Mouse (Mus musculus) limb, embryonic 10.5 days (tissue): ENCODE data around the gene Il21. TPM values are rescaled to one million over a fixed set of nuclear protein-coding genes. Genes with fewer than 3 reads are reported as not detected.

ENCODE experiments used
- DNase-seq: peaks from one replicate; pipeline ENCODE4 v3.0.0-alpha.2; 2017; ENCODE audit warnings: low spot score
- H3K27ac ChIP-seq: fragments of 300-500 bp; sonication (generic); 2 replicates; pipeline ENCODE4 v1.5.1; 2016; ENCODE audit warnings: mild to moderate bottlenecking
- H3K27me3 ChIP-seq: fragments of 300-500 bp; sonication (generic); 2 replicates; pipeline ENCODE4 v1.6.1; 2016; ENCODE audit warnings: low read depth, mild to moderate bottlenecking; ENCODE audit not compliant: poor library complexity, severe bottlenecking
- H3K36me3 ChIP-seq: fragments of 300-500 bp; sonication (generic); 2 replicates; pipeline ENCODE4 v1.6.1; 2016; ENCODE audit warnings: mild to moderate bottlenecking, moderate library complexity
- H3K4me1 ChIP-seq: fragments of 300-500 bp; sonication (generic); 2 replicates; pipeline ENCODE4 v1.6.1; 2016
- H3K4me3 ChIP-seq: fragments of 300-500 bp; sonication (generic); 2 replicates; pipeline ENCODE4 v1.5.1; 2016; ENCODE audit warnings: mild to moderate bottlenecking, moderate library complexity
- H3K9me3 ChIP-seq: fragments of 300-500 bp; sonication (generic); replicated peaks from 2 replicates; pipeline ENCODE4 v1.6.1; 2016; ENCODE audit warnings: mild to moderate bottlenecking
- WGBS: fragments of 180-500 bp; shearing (Covaris S2); methylation state at CpG from one replicate; pipeline ENCODE4 v1.1.7; 2016; 5-methylcytosine and 5-hydroxymethylcytosine counted together
- polyA plus RNA-seq: library from polyadenylated mRNA; unstranded; fragments of >200 nt; fragmentation: Nextera tagmentation; extraction: Ambion mirVana; gene quantifications from 2 replicates; pipeline ENCODE4 v1.2.1, GENCODE M21; 2016

The Il21 gene
- not detected in 2 replicates for polyA plus RNA-seq

DNA sequence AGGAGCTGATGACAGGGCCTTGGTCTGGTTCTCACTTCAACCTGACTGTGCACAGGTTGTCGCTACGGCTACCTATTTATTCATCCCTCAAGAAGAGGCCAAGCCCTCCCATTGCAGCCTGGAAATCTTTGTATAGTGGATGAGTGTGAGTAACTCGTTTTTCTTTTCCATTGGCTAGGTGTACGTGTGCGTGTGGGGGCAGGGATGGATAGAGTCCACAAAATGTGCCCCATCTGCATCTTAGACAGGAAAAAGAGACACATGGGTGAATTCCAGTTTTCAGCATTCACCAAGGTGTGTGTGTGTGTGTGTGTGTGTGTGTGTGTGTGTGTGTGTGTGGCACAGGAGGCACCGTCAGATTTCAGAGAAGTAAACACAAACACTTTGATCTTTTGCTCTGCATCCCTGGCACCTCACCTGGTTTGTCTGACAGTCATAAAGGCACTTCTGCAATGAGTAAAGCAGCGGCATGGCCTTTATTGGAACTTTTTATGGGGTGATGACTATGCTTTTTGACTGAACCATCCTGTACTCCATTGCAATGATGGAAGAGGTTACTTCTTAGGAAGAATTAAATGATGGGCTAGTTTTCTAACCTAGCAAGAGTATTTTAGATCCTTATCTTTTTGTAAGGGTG, at the start of gene Il21:
Il21 (minus strand) TSS at position 51 of the 637 bp plus-strand sequence.
- Histone ChIP-seq H3K27ac (no peak within 1 kb of the TSS), H3K4me3 (no peak within 1 kb of the TSS), H3K27me3 (no peaks in the 10 kb centered on the region), H3K9me3 (no peaks in the 10 kb centered on the region), H3K36me3 (no peaks in the 10 kb centered on the region), H3K4me1 (no peaks in the 10 kb centered on the region)
- 84% methylated on average over 7 of the region's 7 CpGs for WGBS
- DNase-seq: no peak

DNA sequence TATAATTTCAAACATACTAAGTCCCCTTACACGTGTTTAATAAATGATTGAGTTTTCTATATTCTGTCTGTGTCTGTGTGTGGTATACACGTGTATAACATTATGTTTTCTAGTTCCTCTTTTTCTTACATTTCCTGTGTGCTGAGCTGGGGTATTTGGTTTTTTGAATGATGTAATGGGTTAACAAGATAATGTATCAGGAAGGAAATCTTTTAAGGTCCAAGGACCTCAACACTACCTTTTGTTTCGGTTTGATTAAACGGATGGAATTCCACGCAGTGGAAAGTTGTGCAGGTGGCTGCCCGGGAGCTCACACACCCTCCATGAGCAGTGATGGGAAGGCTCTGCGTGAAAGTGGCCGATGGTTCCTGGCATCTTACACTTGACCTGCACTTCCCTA, 48.4 kb upstream of the Il21 start:
- Histone ChIP-seq H3K27me3 (no peaks in the 10 kb centered on the region), H3K27ac (no peak overlapping the region), H3K4me1 (no peaks in the 10 kb centered on the region), H3K36me3 (no peaks in the 10 kb centered on the region), H3K9me3 (no peaks in the 10 kb centered on the region), H3K4me3 (no peak overlapping the region)
- WGBS: 88% methylated on average over 8 of the region's 8 CpGs
- no peak for DNase-seq

DNA sequence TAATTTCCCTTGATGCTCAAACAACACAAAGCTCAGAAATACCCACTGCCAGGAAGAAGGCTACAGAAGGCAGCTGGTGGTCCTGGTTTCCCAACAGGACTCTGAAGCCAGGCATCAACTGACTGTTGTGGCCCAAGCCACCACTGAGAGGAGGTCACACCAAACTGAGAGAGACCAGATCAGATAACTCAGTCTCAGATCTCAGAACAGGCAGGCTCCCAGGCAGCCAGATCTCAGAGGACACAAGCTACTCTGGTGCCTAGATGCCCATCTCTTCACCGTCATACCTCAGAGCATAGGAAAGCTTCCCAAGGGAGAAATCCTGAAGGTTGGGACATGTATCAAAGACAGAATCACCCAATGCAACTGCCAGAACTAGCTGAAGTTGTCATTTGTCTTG, 47.8 kb upstream of the Il21 start:
- H3K36me3 ChIP-seq: no peaks in the 10 kb centered on the region
- no peaks in the 10 kb centered on the region for H3K27me3 ChIP-seq
- 88% methylated on average over 1 of the region's 1 CpGs for WGBS
- H3K27ac ChIP-seq: no peak overlapping the region
- H3K4me3 ChIP-seq: no peak overlapping the region
- H3K4me1 ChIP-seq: no peaks in the 10 kb centered on the region
- no peak for DNase-seq
- H3K9me3 ChIP-seq: no peaks in the 10 kb centered on the region

DNA sequence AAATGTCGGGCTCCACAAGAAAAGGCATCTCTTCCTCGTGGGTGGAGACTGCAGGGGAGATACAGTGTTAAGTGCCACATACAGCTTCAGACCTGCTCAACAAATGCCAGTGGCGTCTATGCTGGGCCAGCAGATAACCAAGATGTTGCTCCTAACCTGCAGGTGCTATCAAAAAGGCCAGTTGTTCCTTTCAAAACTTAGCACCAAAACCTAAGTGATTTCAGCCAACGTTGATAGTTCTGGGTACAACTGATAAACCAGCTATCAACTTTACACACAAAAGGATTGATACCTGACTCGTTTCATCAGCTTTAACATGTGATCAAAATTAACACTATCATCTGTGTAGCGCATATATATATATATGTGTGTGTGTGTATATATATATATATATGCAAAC, 42.2 kb upstream of the Il21 start:
- H3K27ac ChIP-seq: no peak overlapping the region
- WGBS: 85% methylated on average over 6 of the region's 6 CpGs
- H3K27me3 ChIP-seq: no peaks in the 10 kb centered on the region
- H3K4me3 ChIP-seq: no peak overlapping the region
- H3K9me3 ChIP-seq: no peaks in the 10 kb centered on the region
- no peaks in the 10 kb centered on the region for H3K4me1 ChIP-seq
- no peak for DNase-seq
- H3K36me3 ChIP-seq: no peaks in the 10 kb centered on the region

DNA sequence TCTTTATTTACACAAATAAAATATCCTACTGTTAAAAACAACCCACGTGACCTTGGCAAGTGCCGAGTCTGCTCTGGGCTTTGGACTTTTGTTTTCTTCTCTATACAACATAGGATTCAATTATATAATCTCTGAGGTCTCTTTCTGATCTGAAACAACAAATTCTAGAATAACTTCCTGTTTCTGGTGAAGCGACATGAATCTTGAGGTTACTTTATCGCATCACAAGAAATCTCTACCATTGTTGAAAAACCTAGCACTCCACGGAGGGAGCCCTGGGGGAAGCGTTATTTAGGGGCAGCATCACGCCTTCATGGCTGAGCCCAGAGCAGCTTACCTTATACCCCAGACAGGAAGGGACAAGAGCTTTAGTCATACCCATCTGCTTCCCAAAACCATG, 40.7 kb upstream of the Il21 start:
- WGBS: 88% methylated on average over 7 of the region's 7 CpGs
- no peak for DNase-seq
- no peak overlapping the region for H3K4me3 ChIP-seq
- H3K9me3 ChIP-seq: no peaks in the 10 kb centered on the region
- no peaks in the 10 kb centered on the region for H3K36me3 ChIP-seq
- H3K27me3 ChIP-seq: no peaks in the 10 kb centered on the region
- no peak overlapping the region for H3K27ac ChIP-seq
- no peaks in the 10 kb centered on the region for H3K4me1 ChIP-seq

DNA sequence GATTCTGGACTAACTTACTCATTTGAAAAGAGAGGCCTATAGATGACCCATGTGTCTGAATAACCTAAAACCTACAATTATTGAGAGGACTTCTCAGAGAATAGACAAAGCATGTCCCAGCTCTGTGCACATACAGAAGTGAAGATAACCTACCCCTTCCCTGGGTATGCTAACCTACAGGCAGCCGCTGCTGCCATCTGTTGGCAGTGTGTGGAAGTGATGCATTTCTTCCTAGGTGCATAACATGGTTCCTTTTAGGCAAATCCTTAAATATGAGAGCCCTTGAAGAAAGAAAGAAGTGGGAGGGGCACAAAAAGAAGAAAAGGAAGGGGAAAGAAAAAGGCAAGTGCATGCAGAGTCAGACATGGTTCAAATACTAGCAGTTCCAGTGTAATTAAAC, 38.8 kb upstream of the Il21 start:
- Histone ChIP-seq H3K4me1 (no peaks in the 10 kb centered on the region), H3K9me3 (no peaks in the 10 kb centered on the region), H3K27ac (no peak overlapping the region), H3K36me3 (no peaks in the 10 kb centered on the region), H3K27me3 (no peaks in the 10 kb centered on the region), H3K4me3 (no peak overlapping the region)
- DNase-seq: peak; percentile 50
- WGBS: 5% methylated on average over 1 of the region's 1 CpGs

DNA sequence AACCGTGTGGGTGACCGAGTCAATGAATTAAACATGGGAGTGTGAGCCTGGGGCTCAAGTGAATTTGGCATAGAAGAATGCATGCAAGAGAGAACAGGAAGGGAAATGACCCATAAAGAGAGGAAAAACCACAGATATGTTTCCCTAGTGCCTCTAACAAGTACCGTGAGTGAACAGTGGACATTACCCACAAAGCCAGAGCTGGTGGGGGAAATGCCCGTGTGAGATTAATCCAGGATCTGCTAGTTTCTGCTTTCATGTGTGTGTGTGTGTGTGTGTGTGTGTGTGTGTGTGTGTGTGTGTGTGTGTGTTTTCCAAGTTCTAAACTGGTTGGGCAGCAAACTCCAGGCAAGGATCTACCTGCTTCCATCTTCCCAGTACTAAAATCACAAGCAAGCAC, 37.5 kb upstream of the Il21 start:
- WGBS: 87% methylated on average over 4 of the region's 4 CpGs
- Histone ChIP-seq H3K9me3 (no peaks in the 10 kb centered on the region), H3K27me3 (no peaks in the 10 kb centered on the region), H3K4me3 (no peak overlapping the region), H3K36me3 (no peaks in the 10 kb centered on the region), H3K4me1 (no peaks in the 10 kb centered on the region), H3K27ac (no peak overlapping the region)
- DNase-seq: no peak

DNA sequence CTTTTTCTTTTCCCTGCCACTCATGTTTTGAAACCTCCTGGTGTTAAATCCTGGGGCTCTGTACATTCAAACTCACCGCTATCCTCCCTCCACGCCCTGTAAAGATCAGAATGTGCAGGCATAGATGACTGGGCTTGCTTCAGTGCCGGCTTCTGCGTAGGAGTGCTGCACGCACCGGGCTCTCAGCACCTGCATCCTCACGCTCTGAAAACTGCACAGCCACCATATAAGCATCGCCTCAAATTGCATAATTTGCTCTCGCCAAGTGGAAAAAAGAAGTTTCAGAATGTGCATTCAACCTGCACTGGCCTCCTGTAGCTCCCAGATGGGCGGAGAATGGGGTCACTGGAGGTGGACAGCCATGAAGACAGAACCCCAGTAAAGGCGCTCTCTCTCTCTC, 35.9 kb upstream of the Il21 start:
- Histone ChIP-seq H3K4me1 (no peaks in the 10 kb centered on the region), H3K27me3 (no peaks in the 10 kb centered on the region), H3K4me3 (no peak overlapping the region), H3K27ac (no peak overlapping the region), H3K9me3 (no peaks in the 10 kb centered on the region), H3K36me3 (no peaks in the 10 kb centered on the region)
- WGBS: 89% methylated on average over 11 of the region's 11 CpGs
- no peak for DNase-seq

DNA sequence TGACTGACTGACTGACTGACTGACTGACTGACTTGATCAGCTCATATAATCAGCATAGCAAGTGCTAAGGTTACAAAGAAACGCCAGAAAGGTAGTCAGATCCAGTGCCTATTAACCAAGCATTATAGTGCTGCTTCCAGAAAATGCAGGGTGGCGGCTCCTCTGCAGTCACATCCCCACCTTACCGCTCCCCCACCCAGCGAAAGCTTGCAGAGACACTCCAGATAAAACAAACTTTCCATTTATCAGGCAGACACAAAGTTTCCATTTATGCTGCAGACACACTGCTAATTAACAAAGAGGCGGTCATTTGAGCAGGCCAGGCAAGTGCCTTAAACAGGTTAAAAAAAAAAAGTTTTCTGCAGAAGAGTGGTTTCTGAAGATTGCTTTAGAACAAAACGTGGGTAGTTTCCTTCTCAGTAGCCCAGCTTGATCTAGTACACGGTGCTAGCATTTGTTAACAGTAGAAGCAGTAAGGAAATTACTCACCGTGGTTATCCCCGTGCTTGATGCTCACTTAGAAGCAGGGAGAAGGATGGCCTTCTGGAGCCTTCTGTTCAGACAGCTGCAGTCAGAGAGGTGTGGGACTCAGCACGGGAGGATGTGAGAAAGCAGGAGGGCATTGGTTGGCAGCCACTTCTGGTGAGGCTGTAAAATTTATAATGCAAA, 27.0 kb upstream of the Il21 start:
- H3K9me3 ChIP-seq: no peaks in the 10 kb centered on the region
- DNase-seq: no peak
- H3K27ac ChIP-seq: no peak overlapping the region
- H3K27me3 ChIP-seq: no peaks in the 10 kb centered on the region
- 68% methylated on average over 10 of the region's 10 CpGs for WGBS
- no peak overlapping the region for H3K4me3 ChIP-seq
- no peaks in the 10 kb centered on the region for H3K36me3 ChIP-seq
- no peaks in the 10 kb centered on the region for H3K4me1 ChIP-seq

DNA sequence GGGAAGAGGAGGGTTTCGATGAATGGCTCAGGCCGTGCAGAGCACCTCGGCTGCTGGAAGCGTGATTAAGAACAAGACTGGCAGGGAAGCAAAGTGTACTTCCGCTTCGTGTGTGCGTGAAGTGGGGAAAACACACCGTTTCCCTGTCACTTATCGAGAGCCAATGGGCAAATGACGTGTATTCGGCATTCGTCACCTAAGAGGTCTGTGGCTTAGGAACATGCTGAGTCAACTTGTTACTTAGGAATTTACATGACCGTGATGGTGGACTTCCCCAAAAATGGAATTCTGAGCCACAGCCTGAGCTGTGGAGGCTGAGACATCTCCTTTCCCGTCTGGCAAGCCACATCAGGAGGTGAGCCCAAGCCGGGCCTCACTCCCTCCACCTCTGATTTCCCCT, 25.3 kb upstream of the Il21 start:
- H3K27ac ChIP-seq: no peak overlapping the region
- DNase-seq: no peak
- H3K4me1 ChIP-seq: no peaks in the 10 kb centered on the region
- 92% methylated on average over 15 of the region's 15 CpGs for WGBS
- no peaks in the 10 kb centered on the region for H3K27me3 ChIP-seq
- no peaks in the 10 kb centered on the region for H3K36me3 ChIP-seq
- no peaks in the 10 kb centered on the region for H3K9me3 ChIP-seq
- no peak overlapping the region for H3K4me3 ChIP-seq

DNA sequence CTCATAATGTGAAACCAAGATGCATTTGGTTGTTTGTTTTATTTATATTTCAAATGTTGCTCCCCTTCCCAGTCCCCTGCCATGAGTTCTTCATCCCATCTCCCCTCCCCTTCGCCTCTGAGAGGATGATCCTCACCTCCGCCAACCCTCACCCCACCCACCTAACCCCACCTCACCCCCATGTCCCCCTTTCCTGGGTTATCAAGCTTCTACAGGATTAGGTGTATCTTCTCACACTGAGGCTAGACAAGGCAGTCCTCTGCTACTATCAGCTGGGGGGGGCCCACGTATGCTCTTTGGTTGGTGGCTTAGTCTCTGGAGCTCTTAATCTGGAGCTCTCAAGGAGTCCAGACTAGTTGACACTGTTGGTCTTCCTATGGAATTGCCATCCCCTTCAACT, 18.5 kb upstream of the Il21 start:
- no peaks in the 10 kb centered on the region for H3K36me3 ChIP-seq
- no peaks in the 10 kb centered on the region for H3K27me3 ChIP-seq
- H3K4me3 ChIP-seq: no peak overlapping the region
- DNase-seq: no peak
- H3K4me1 ChIP-seq: no peaks in the 10 kb centered on the region
- no peaks in the 10 kb centered on the region for H3K9me3 ChIP-seq
- no peak overlapping the region for H3K27ac ChIP-seq
- WGBS: 81% methylated on average over 3 of the region's 3 CpGs

DNA sequence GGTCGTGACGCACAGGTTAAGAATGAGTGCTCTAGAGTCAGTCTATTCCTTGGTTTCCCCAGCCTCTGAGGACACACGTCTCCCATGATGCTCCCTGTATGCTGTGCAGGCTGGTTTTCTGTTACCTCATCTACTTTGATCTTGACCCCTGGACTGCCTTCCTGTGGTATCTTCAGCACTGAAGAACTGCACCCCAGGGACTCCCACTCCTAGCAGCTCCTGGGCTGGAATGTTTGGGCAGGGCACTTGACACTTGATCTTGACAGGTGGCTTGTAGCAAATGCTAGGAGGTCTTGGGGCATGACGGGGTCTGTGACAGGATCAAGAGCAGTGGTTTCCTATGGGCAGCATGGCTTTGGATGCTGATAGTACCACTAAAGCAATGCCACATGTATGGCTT, 2.6 kb upstream of the Il21 start:
- no peaks in the 10 kb centered on the region for H3K9me3 ChIP-seq
- H3K36me3 ChIP-seq: no peaks in the 10 kb centered on the region
- DNase-seq: no peak
- H3K27me3 ChIP-seq: no peaks in the 10 kb centered on the region
- WGBS: 85% methylated on average over 4 of the region's 4 CpGs
- no peak overlapping the region for H3K4me3 ChIP-seq
- H3K4me1 ChIP-seq: no peaks in the 10 kb centered on the region
- H3K27ac ChIP-seq: no peak overlapping the region

DNA sequence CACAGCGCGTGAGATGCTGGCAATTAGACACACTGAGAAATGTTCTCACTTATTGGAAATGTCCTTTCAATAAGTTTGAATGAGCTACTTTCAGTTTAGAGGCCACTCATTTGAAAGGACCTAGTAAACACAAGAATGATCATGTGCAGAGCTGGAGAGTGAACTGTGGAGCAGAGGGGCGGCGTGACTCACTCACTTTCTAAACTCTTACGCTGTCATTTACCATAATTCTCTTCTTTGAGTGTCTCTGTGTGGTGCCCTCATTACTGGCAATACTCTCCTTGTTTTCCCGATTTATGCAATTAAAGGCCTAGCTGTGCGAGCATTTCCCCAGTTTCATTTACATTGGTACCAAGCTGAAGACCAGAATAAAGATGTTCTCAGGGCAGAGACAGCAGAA, 1.3 kb downstream of the Il21 start:
- WGBS: 90% methylated on average over 7 of the region's 7 CpGs
- Histone ChIP-seq H3K9me3 (no peaks in the 10 kb centered on the region), H3K36me3 (no peaks in the 10 kb centered on the region)

More for the DNA sequence above, 1.3 kb downstream of the Il21 start:
- no peak overlapping the region for H3K27ac ChIP-seq
- no peaks in the 10 kb centered on the region for H3K27me3 ChIP-seq
- DNase-seq: no peak
- H3K4me3 ChIP-seq: no peak overlapping the region
- H3K4me1 ChIP-seq: no peaks in the 10 kb centered on the region
